Mouse (Mus musculus) megakaryocyte, embryonic 14.5 days (primary cell): ENCODE data around the gene Itgb5.

Experiments
- FLI1 ChIP-seq: IDR thresholded peaks from 2 replicates; pipeline ENCODE4 v1.6.1; 2012; ENCODE audit warnings: low read length, inconsistent platforms, mixed read lengths
- GATA1 ChIP-seq: IDR thresholded peaks from 3 replicates; pipeline ENCODE4 v1.6.1; 2012; ENCODE audit warnings: mixed read lengths, low read length, inconsistent platforms, borderline replicate concordance

GRCm38 (mm10) chr16:33829842-33830511 lies 512 bp downstream of the Itgb5 start:
- TF ChIP-seq FLI1 (no peak), GATA1 (no peak)
